Mouse (Mus musculus) MEL (cell line): ENCODE measurements around the gene Hoxc4. TPM values are rescaled to one million over a fixed set of nuclear protein-coding genes. Genes with fewer than 3 reads are reported as not detected.

Experiments
- DNase-seq: peaks from one replicate; pipeline ENCODE4 v3.0.0; 2011; ENCODE audit warnings: low read depth, low spot score
- H3K27ac ChIP-seq: 2 replicates; pipeline ENCODE4 v1.5.1; 2012; ENCODE audit warnings: low read depth, mild to moderate bottlenecking, control low read depth, low read length, moderate library complexity; ENCODE audit not compliant: control insufficient read depth
- H3K27me3 ChIP-seq, 2 experiments: fragments of 150-350 bp in 1 of 2; sonication (generic) in 1 of 2; 2 replicates each; pipeline ENCODE4 v1.6.1; 2012; ENCODE audit warnings: low read length in 2 of 2, mild to moderate bottlenecking in 2 of 2, improper control_type of control experiment in 1 of 2, moderate library complexity in 1 of 2; ENCODE audit not compliant: insufficient read depth in 2 of 2, control insufficient read depth in 1 of 2
- H3K36me3 ChIP-seq, 2 experiments: 2 replicates each; pipeline ENCODE4 v1.6.1; 2012 to 2014; ENCODE audit warnings: low read length in 2 of 2, improper control_type of control experiment in 1 of 2, inconsistent platforms in 1 of 2, mild to moderate bottlenecking in 1 of 2; ENCODE audit not compliant: insufficient read depth in 2 of 2, control insufficient read depth in 1 of 2
- H3K4me1 ChIP-seq, 2 experiments: fragments of 150-350 bp in 1 of 2; sonication (generic) in 1 of 2; 2 replicates each; pipeline ENCODE4 v1.6.1; 2012; ENCODE audit warnings: low read length in 2 of 2, improper control_type of control experiment in 1 of 2, mild to moderate bottlenecking in 1 of 2; ENCODE audit not compliant: insufficient read depth in 2 of 2, control insufficient read depth in 1 of 2
- H3K4me3 ChIP-seq, 2 experiments: fragments of 150-350 bp in 1 of 2; sonication (generic) in 1 of 2; 2 replicates each; pipeline ENCODE4 v1.5.1; 2012; ENCODE audit warnings: low read depth in 2 of 2, low read length in 2 of 2, mild to moderate bottlenecking in 2 of 2, moderate library complexity in 2 of 2, control low read depth in 1 of 2, improper control_type of control experiment in 1 of 2; ENCODE audit not compliant: control insufficient read depth in 1 of 2, insufficient read depth in 1 of 2
- H3K79me2 ChIP-seq: 2 replicates; pipeline ENCODE4 v1.6.1; 2012; ENCODE audit warnings: mild to moderate bottlenecking, low read length, moderate library complexity; ENCODE audit not compliant: control insufficient read depth, poor library complexity, insufficient read depth
- H3K9ac ChIP-seq: 2 replicates; pipeline ENCODE4 v1.6.1; 2012; ENCODE audit warnings: low read depth, mild to moderate bottlenecking, control low read depth, low read length, moderate library complexity; ENCODE audit not compliant: control insufficient read depth, poor library complexity, severe bottlenecking
- H3K9me3 ChIP-seq: fragments of 150-350 bp; sonication (generic); replicated peaks from 2 replicates; pipeline ENCODE4 v1.6.1; 2012; ENCODE audit warnings: mild to moderate bottlenecking, low read length, improper control_type of control experiment, moderate library complexity; ENCODE audit not compliant: insufficient read depth
- BHLHE40 ChIP-seq: IDR thresholded peaks from 2 replicates; pipeline ENCODE4 v1.6.1; 2012; ENCODE audit warnings: low read depth, mild to moderate bottlenecking, inconsistent platforms, low read length, improper control_type of control experiment, borderline replicate concordance
- CHD1 ChIP-seq: IDR thresholded peaks from 2 replicates; pipeline ENCODE4 v1.6.1; 2012; ENCODE audit warnings: low read depth, mild to moderate bottlenecking, inconsistent platforms, low read length, improper control_type of control experiment
- CHD2 ChIP-seq: IDR thresholded peaks from 2 replicates; pipeline ENCODE4 v1.6.1; 2011; ENCODE audit warnings: low read length, improper control_type of control experiment
- ELF1 ChIP-seq: IDR thresholded peaks from 2 replicates; pipeline ENCODE4 v1.6.1; 2014; ENCODE audit warnings: low read depth, mild to moderate bottlenecking, inconsistent platforms, low read length, improper control_type of control experiment, moderate library complexity
- EP300 ChIP-seq, 2 experiments: IDR thresholded peaks; 2 replicates each; pipeline ENCODE4 v1.6.1; 2011; ENCODE audit warnings: improper control_type of control experiment in 2 of 2, low read length in 2 of 2, low read depth in 1 of 2, mild to moderate bottlenecking in 1 of 2
- GATA1 ChIP-seq: IDR thresholded peaks from 2 replicates; pipeline ENCODE4 v1.6.1; 2011; ENCODE audit warnings: low read depth, low read length, improper control_type of control experiment
- KAT2A ChIP-seq: conservative IDR thresholded peaks from 2 replicates; pipeline ENCODE4 v1.6.1; 2012; ENCODE audit warnings: low read depth, low read length, improper control_type of control experiment, inconsistent platforms
- MAX ChIP-seq: IDR thresholded peaks from 2 replicates; pipeline ENCODE4 v1.6.1; 2011; ENCODE audit warnings: low read length, improper control_type of control experiment
- MAZ ChIP-seq: IDR thresholded peaks from 2 replicates; pipeline ENCODE4 v1.6.1; 2012; ENCODE audit warnings: low read depth, mild to moderate bottlenecking, inconsistent platforms, low read length, improper control_type of control experiment
- MXI1 ChIP-seq: IDR thresholded peaks from 2 replicates; pipeline ENCODE4 v1.6.1; 2011; ENCODE audit warnings: mild to moderate bottlenecking, low read depth, low read length, improper control_type of control experiment
- MYB ChIP-seq: IDR thresholded peaks from 2 replicates; pipeline ENCODE4 v1.6.1; 2011; ENCODE audit warnings: mild to moderate bottlenecking, low read depth, low read length, improper control_type of control experiment
- POLR2A ChIP-seq, 2 experiments: IDR thresholded peaks; 2 replicates each; pipeline ENCODE4 v1.6.1; 2011 to 2012; ENCODE audit warnings: low read length in 2 of 2, mild to moderate bottlenecking in 2 of 2, control low read depth in 1 of 2, improper control_type of control experiment in 1 of 2, low read depth in 1 of 2, moderate library complexity in 1 of 2; ENCODE audit not compliant: control insufficient read depth in 1 of 2, insufficient read depth in 1 of 2, poor library complexity in 1 of 2
- SMC3 ChIP-seq: IDR thresholded peaks from 2 replicates; pipeline ENCODE4 v1.6.1; 2011; ENCODE audit warnings: low read depth, low read length, improper control_type of control experiment
- TAL1 ChIP-seq: IDR thresholded peaks from 2 replicates; pipeline ENCODE4 v1.6.1; 2012; ENCODE audit warnings: mild to moderate bottlenecking, inconsistent platforms, low read length, moderate library complexity, mixed read lengths
- UBTF ChIP-seq: IDR thresholded peaks from 2 replicates; pipeline ENCODE4 v1.6.1; 2012; ENCODE audit warnings: low read depth, mild to moderate bottlenecking, inconsistent platforms, low read length, improper control_type of control experiment, moderate library complexity, borderline replicate concordance; ENCODE audit not compliant: insufficient read depth
- USF1 ChIP-seq: IDR thresholded peaks from 2 replicates; pipeline ENCODE4 v1.6.1; 2014; ENCODE audit warnings: low read depth, mild to moderate bottlenecking, inconsistent platforms, low read length, improper control_type of control experiment, moderate library complexity
- ZMIZ1 ChIP-seq: IDR thresholded peaks from 2 replicates; pipeline ENCODE4 v1.6.1; 2012; ENCODE audit warnings: low read depth, mild to moderate bottlenecking, inconsistent platforms, low read length, improper control_type of control experiment, moderate library complexity
- ZNF384 ChIP-seq: IDR thresholded peaks from 2 replicates; pipeline ENCODE4 v1.6.1; 2012; ENCODE audit warnings: low read depth, mild to moderate bottlenecking, inconsistent platforms, low read length, improper control_type of control experiment
- polyA plus RNA-seq, 2 experiments: library from polyadenylated mRNA; stranded (reverse) in 1 of 2; unstranded in 1 of 2; fragments of >175 nt in 1 of 2; fragments of >200 nt in 1 of 2; gene quantifications; 2 replicates each; pipeline versions ENCODE4 v1.2.1 to v1.2.4; 2012; ENCODE audit warnings: low replicate concordance in 2 of 2, low read depth in 1 of 2; ENCODE audit not compliant: insufficient read length in 2 of 2, insufficient read depth in 1 of 2, missing spikeins in 1 of 2
- total RNA-seq: library from RNA; depleted of rRNA; stranded (reverse); fragments of 300-350 nt; gene quantifications from 2 replicates; pipeline ENCODE4 v1.2.3, GENCODE M21; 2012

Hoxc4 gene
- total and polyA plus RNA-seq, 3 experiments = 2.6 to 9.4 TPM; not detected in 1

DNA sequence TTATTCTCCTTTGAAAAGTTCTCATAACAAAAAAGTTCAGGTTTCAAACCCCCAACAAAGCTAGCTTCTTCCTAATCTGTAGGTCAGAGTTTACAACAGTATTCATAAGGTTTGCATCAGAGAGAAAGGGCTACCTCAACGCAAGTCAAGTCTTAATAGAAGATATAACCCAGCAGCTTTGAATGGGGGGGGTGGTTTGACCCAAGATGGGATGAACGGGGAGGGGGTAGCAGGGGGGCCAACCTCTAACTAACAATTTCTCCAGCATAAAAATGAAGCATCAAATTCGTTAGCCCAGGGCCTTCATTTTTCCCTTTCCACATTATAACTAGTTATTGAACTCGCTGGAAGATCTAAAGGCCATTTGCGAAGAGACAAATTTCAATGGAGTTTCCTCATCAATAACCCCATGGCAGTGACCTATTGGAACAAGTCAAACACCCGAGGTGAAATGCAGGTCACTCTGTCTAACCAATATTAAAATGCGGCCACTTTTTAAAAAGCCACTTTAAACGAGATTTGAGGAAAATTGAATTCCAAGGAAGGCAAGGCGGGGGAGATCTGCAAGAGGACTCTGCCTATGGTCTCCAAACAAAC is 10.3 kb downstream of the Hoxc4 start:
- Histone ChIP-seq H3K27me3 (no peaks in the 10 kb centered on the region), H3K4me1 (peaks cover 0 to 9% of the 10 kb centered on the region in 2 experiments; a peak in 3 of 4 replicates), H3K9me3 (no peaks in the 10 kb centered on the region)

DNA sequence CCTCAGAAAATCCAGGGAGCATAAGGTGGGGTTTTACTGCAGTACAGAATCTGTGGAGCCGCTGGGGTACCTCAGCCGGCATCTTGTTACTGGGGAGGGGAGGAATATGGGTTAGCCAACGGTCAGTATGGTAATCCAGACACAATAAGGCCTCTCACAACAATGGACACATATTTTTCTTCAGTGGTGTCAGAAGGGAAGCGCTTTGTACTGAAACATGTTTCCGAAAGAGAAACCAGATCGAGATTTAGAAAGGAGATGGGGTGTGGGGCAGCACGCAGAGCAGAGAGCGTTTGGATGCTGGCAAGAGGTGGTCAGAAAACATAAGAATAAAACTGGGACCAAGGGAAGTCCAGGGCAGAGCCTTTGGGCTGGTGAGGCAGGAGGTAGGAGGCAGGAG is 11.4 kb downstream of the Hoxc4 start:
- Histone ChIP-seq H3K27me3 (no peaks in the 10 kb centered on the region), H3K4me1 (peaks cover 0 to 9% of the 10 kb centered on the region in 2 experiments; a peak in 3 of 4 replicates)
- DNase-seq = no peak
- TF ChIP-seq ZNF384 (no peak), TAL1 (no peak), MXI1 (no peak), KAT2A (no peak), POLR2A (IDR thresholded peaks at IDR 0.05; ENCODE audit: control insufficient read depth in 1 of 2, insufficient read depth in 1 of 2, low read depth in 1 of 2, low read length in 2 of 2, poor library complexity in 1 of 2) (no peak), CHD1 (no peak), UBTF (no peak), USF1 (no peak), ELF1 (no peak), MYB (no peak), BHLHE40 (no peak), MAX (no peak), ZMIZ1 (no peak)
- TF ChIP-seq, all 39 proteins: peak for 0
- no peak overlapping the region for H3K4me3 ChIP-seq
- H3K27ac ChIP-seq = no peak overlapping the region
- H3K9ac ChIP-seq = no peak overlapping the region
- H3K79me2 ChIP-seq = 0 out of 2 replicates have a peak, but pooled peaks cover 1% of the 10 kb centered on the region
- no peaks in the 10 kb centered on the region for H3K36me3 ChIP-seq
- no peaks in the 10 kb centered on the region for H3K9me3 ChIP-seq

More for the DNA sequence above, 10.3 kb downstream of the Hoxc4 start:
- no peak overlapping the region for H3K9ac ChIP-seq
- no peak for TF ChIP-seq TAL1
- TF ChIP-seq MAX = no peak
- no peak for TF ChIP-seq MAZ
- TF ChIP-seq EP300 (IDR thresholded peaks at IDR 0.05; ENCODE audit: low read depth in 1 of 2, low read length in 2 of 2) = no peak
- TF ChIP-seq CHD2 = no peak
- no peak for TF ChIP-seq GATA1
- TF ChIP-seq SMC3 = no peak
- H3K79me2 ChIP-seq = no peaks in the 10 kb centered on the region
- H3K36me3 ChIP-seq = no peaks in the 10 kb centered on the region
- H3K27ac ChIP-seq = no peak overlapping the region
- H3K4me3 ChIP-seq = no peak overlapping the region
- DNase-seq = no peak
